21 mouse cellular contexts compared by ENCODE assay signal in genomic region chr4:138788381-138788780, GRCm38 (mm10). TPM values are rescaled to one million over a fixed set of nuclear protein-coding genes. Genes with fewer than 3 reads are reported as not detected.
DNase-seq lines count a peak whose midpoint lies in the region; TF ChIP-seq lines count a peak whose summit lies in the region.
"Had no signal": no experiment of that assay in that cellular context is flagged by ENCODE, and none has a peak within 500 bp of the region (broad histone marks: within the 10 kb centered on the region; RNA-seq: fewer than 3 reads in every experiment).

No protein-coding gene starts in this region.

- peak overlapping the region; percentile 18; the same call in 1 of the 2 replicates for H3K27ac ChIP-seq in layer of hippocampus, adult 2 months
- peak overlapping the region; percentile 13; the same call in 1 of the 2 replicates for H3K27ac ChIP-seq in left cerebral cortex, adult 2 months

- H3K4me3 ChIP-seq in layer of hippocampus, adult 2 months = no peak overlapping the region
- H3K4me3 ChIP-seq in left cerebral cortex, adult 2 months = no peak overlapping the region

- intact Hi-C loops in left cerebral cortex, adult 2 months (cut with DNase I) = loop anchor here (5.0 kb wide), 1 partner anchor 236 kb away; no protein-coding TSS in a partner anchor

- DNase-seq in layer of hippocampus, adult 2 months (ENCODE audit: low spot score in 2 of 2) = no peak
- no peak for DNase-seq in layer of hippocampus, adult 9-11 months
- DNase-seq in left cerebral cortex, adult 2 months (ENCODE audit: extremely low spot score in 1 of 2, low spot score in 2 of 2) = no peak
- DNase-seq in left cerebral cortex, adult 18-20 months (ENCODE audit: low spot score in 2 of 2) = no peak
- DNase-seq in brain, adult 2 months (ENCODE audit: low read depth, low spot score) = peak; percentile 54
- DNase-seq in spleen, adult 12 weeks (ENCODE audit: low spot score) = no peak
- DNase-seq: adrenal gland, adult 2 months; adrenal gland, adult 8-10 months; adrenal gland, postnatal 10 days; adrenal gland, postnatal 14 days; adrenal gland, postnatal 25 days; adrenal gland, postnatal 36 days; B cell, adult 2 months; cerebellum, adult 11 months; cerebellum, adult 11-12 months; cerebellum, adult 18-20 months; cerebellum, adult 2 months had no signal

- no peak for TF ChIP-seq CTCF in layer of hippocampus, adult 2 months (conservative IDR thresholded peaks at IDR 0.05)
- no peak for TF ChIP-seq CTCF in left cerebral cortex, adult 2 months (IDR thresholded peaks at IDR 0.05)

RNA-seq across cellular contexts. Expression of gene Pla2g2d, which starts 12.8 kb away (rescaled TPM):
- under 1 TPM; 0.23 to 0.64 TPM for total RNA-seq in layer of hippocampus, adult 2 months (2021)
- under 1 TPM; 0.42 to 0.97 TPM for total RNA-seq in left cerebral cortex, adult 2 months (2021)
- under 1 TPM; 0.47 to 0.77 TPM for total RNA-seq in left cerebral cortex, adult 18-20 months (2021)
- total RNA-seq: CH12.LX, ES-E14, G1E, MEL had no signal

RNA-seq across cellular contexts. Expression of gene Pla2g2f, which starts 31.0 kb away (rescaled TPM):
- total RNA-seq in layer of hippocampus, adult 2 months (2021) = 1 to 10 TPM; 1.6 to 2.3 TPM
- not detected for total RNA-seq in left cerebral cortex, adult 2 months (2021)
- total RNA-seq in left cerebral cortex, adult 18-20 months (2021) = under 1 TPM in 1 of 2 experiments, not detected in 1; 0.14 TPM
- total RNA-seq: CH12.LX, MEL had no signal

RNA-seq across cellular contexts. Expression of gene Ubxn10, which starts 51.4 kb away (rescaled TPM):
- 1 to 10 TPM; 1.9 to 2.1 TPM for total RNA-seq in layer of hippocampus, adult 2 months (2021)
- total RNA-seq in left cerebral cortex, adult 2 months (2021) = 1 to 10 TPM; 1.4 to 1.5 TPM
- 1 to 10 TPM in 1 of 2 experiments, under 1 TPM in 1; 0.56 to 1.2 TPM for total RNA-seq in left cerebral cortex, adult 18-20 months (2021)
- total RNA-seq: CH12.LX, MEL had no signal
